Mouse (Mus musculus) lung, postnatal 10 days (tissue): ENCODE measurements at regions not wholly inside any gene's neighbourhood (a gene's known extent, or its start where the extent isn't known, plus 50 kb on each side); places are given as distances from the start of the nearest gene placed in this dataset.

Experiments
- DNase-seq: peaks from one replicate; pipeline ENCODE4 v3.0.0; 2021

GRCm38 (mm10) chr13:19883896-19884658, 60.0 kb upstream of the Gpr141 start:
- DNase-seq, result no peak

- no peak for DNase-seq
These were observed 58.8 kb upstream of the Gpr141 start for GRCm38 (mm10) chr13:19882889-19883288.

- no peak for DNase-seq
These were observed 57.7 kb upstream of the Gpr141 start for GRCm38 (mm10) chr13:19881772-19882171.

- no peak for DNase-seq
These were observed 50.7 kb upstream of the Gpr141 start for GRCm38 (mm10) chr13:19874621-19875249.
